Mouse (Mus musculus) cerebellum, postnatal 14 days (tissue): ENCODE measurements around the gene Gm20715.
"Not testable (repeated sequence)": the region's sequence is repeated elsewhere in the genome, so short reads cannot be mapped to it uniquely, and the experiment has no call there.

ENCODE experiments used
- DNase-seq, 2 experiments: peaks; one replicate each; pipeline ENCODE4 v3.0.0; 2021; ENCODE audit warnings: mixed read lengths in 2 of 2

Gm20715 gene

GRCm38 (mm10) chr7:6410043-6410442, at the start of gene Gm20715:
TSS of gene Gm20715 (plus strand) at chr7:6410277.
- peak; percentile 46 to 63 for DNase-seq

GRCm38 (mm10) chr7:6360477-6361060, 49.5 kb upstream of the Gm20715 start:
- DNase-seq, result no peak

GRCm38 (mm10) chr7:6361756-6362155, 48.3 kb upstream of the Gm20715 start:
- peak in 1 of 2 experiments; percentile 35 for DNase-seq

GRCm38 (mm10) chr7:6362268-6363046, 47.6 kb upstream of the Gm20715 start:
- DNase-seq, result peak; percentile 99

- no peak for DNase-seq
These were observed 47.0 kb upstream of the Gm20715 start, which contains the start of gene Zfp78 for GRCm38 (mm10) chr7:6363047-6363488. TSS of gene Zfp78 (plus strand) at chr7:6363280.

- no peak for DNase-seq
These were observed 45.3 kb upstream of the Gm20715 start for GRCm38 (mm10) chr7:6364761-6365160.

GRCm38 (mm10) chr7:6367185-6367584, 42.9 kb upstream of the Gm20715 start:
- no peak for DNase-seq

GRCm38 (mm10) chr7:6368146-6368545, 41.9 kb upstream of the Gm20715 start:
- DNase-seq, result not testable (repeated sequence)

GRCm38 (mm10) chr7:6369460-6369859, 40.6 kb upstream of the Gm20715 start:
- no peak for DNase-seq

GRCm38 (mm10) chr7:6372993-6373392, 37.1 kb upstream of the Gm20715 start:
- DNase-seq, result no peak

- DNase-seq, result no peak
These were observed 31.6 kb upstream of the Gm20715 start for GRCm38 (mm10) chr7:6378441-6378840.

GRCm38 (mm10) chr7:6381431-6381830, 28.6 kb upstream of the Gm20715 start:
- DNase-seq, result no peak

- peak; percentile 95 for DNase-seq
These were observed 27.0 kb upstream of the Gm20715 start, which contains the start of gene Zfp28 for GRCm38 (mm10) chr7:6383044-6383455. TSS of gene Zfp28 (plus strand) at chr7:6383295.

- DNase-seq, result no peak
These were observed 26.1 kb upstream of the Gm20715 start for GRCm38 (mm10) chr7:6384011-6384410.

- DNase-seq, result no peak
These were observed 23.1 kb upstream of the Gm20715 start for GRCm38 (mm10) chr7:6386995-6387394.

- no peak for DNase-seq
These were observed 21.1 kb upstream of the Gm20715 start for GRCm38 (mm10) chr7:6388971-6389370.

GRCm38 (mm10) chr7:6389449-6389848, 20.6 kb upstream of the Gm20715 start:
- no peak for DNase-seq

GRCm38 (mm10) chr7:6397996-6398975, 11.8 kb upstream of the Gm20715 start, which contains the start of gene Smim17:
TSS of gene Smim17 (plus strand) at chr7:6398715.
- peak; percentile 76 to 82 for DNase-seq

GRCm38 (mm10) chr7:6414626-6415441, 4.8 kb downstream of the Gm20715 start:
- DNase-seq, result peak; percentile 36 to 42

GRCm38 (mm10) chr7:6415442-6415787, 5.3 kb downstream of the Gm20715 start:
- DNase-seq, result no peak

- DNase-seq, result no peak
These were observed 9.8 kb downstream of the Gm20715 start for GRCm38 (mm10) chr7:6419894-6420293.

GRCm38 (mm10) chr7:6429381-6429780, 19.3 kb downstream of the Gm20715 start:
- no peak for DNase-seq
